Mouse (Mus musculus) heart, embryonic 11.5 days (tissue): Measurements from ENCODE around the gene Ptges2. TPM values are rescaled to one million over a fixed set of nuclear protein-coding genes. Genes with fewer than 3 reads are reported as not detected.
"Not testable (repeated sequence)": the region's sequence is repeated elsewhere in the genome, so short reads cannot be mapped to it uniquely, and the experiment has no call there.

Experiments used
- ATAC-seq: fragments of 200-750 bp; cut with Nextera tagmentation; replicated peaks from 2 replicates; pipeline ENCODE4 v1.8.0; 2017; ENCODE audit warnings: moderate library complexity; ENCODE audit not compliant: insufficient number of reproducible peaks, low FRiP score, low TSS enrichment
- H3K27ac ChIP-seq: fragments of 300-500 bp; sonication (generic); 2 replicates; pipeline ENCODE4 v1.5.1; 2014; ENCODE audit warnings: mild to moderate bottlenecking, low read depth, low read length
- H3K27me3 ChIP-seq: fragments of 300-500 bp; sonication (generic); 2 replicates; pipeline ENCODE4 v1.6.1; 2014; ENCODE audit warnings: mild to moderate bottlenecking, low read length, mixed read lengths; ENCODE audit not compliant: control insufficient read depth, insufficient read depth
- H3K36me3 ChIP-seq: fragments of 300-500 bp; sonication (generic); 2 replicates; pipeline ENCODE4 v1.6.1; 2014; ENCODE audit warnings: mild to moderate bottlenecking, low read length, moderate library complexity, mixed read lengths; ENCODE audit not compliant: control insufficient read depth, insufficient read depth
- H3K4me1 ChIP-seq: fragments of 300-500 bp; sonication (generic); 2 replicates; pipeline ENCODE4 v1.6.1; 2014; ENCODE audit warnings: low read length; ENCODE audit not compliant: control insufficient read depth, insufficient read depth
- H3K4me2 ChIP-seq: fragments of 300-500 bp; sonication (generic); 2 replicates; pipeline ENCODE4 v1.6.1; 2014; ENCODE audit warnings: mild to moderate bottlenecking, moderate library complexity
- H3K4me3 ChIP-seq: fragments of 300-500 bp; sonication (generic); 2 replicates; pipeline ENCODE4 v1.5.1; 2014; ENCODE audit warnings: low read depth, low read length
- H3K9ac ChIP-seq: fragments of 300-500 bp; sonication (generic); 2 replicates; pipeline ENCODE4 v1.6.1; 2014; ENCODE audit warnings: mild to moderate bottlenecking, low read depth, low read length, moderate library complexity
- H3K9me3 ChIP-seq: fragments of 300-500 bp; sonication (generic); replicated peaks from 2 replicates; pipeline ENCODE4 v1.6.1; 2016; ENCODE audit warnings: low read length; ENCODE audit not compliant: control insufficient read depth
- WGBS: fragments of 180-500 bp; shearing (Covaris S2); extraction: QIAGEN DNeasy Blood & Tissue Kit; methylation state at CpG from one replicate; pipeline ENCODE4 v1.1.7; 2014; ENCODE audit not compliant: insufficient replicate concordance; 5-methylcytosine and 5-hydroxymethylcytosine counted together
- polyA plus RNA-seq: library from polyadenylated mRNA; unstranded; fragments of >200 nt; fragmentation: Nextera tagmentation; extraction: Ambion mirVana; gene quantifications from 2 replicates; pipeline ENCODE4 v1.2.1, GENCODE M21; 2014

Ptges2 gene
- polyA plus RNA-seq, 1 experiment from 2014 or later = 32.7 TPM

GRCm38 (mm10) chr2:32353836-32354235 lies 41.9 kb upstream of the Ptges2 start:
- 48% methylated on average over 6 of the region's 6 CpGs for WGBS
- no peak for ATAC-seq
- Histone ChIP-seq H3K4me1 (peaks cover 24% of the 10 kb centered on the region), H3K9me3 (no peaks in the 10 kb centered on the region), H3K9ac (no peak overlapping the region), H3K27ac (no peak overlapping the region), H3K4me2 (peak overlapping the region; percentile 99; the same call in 1 of the 2 replicates), H3K36me3 (no peaks in the 10 kb centered on the region), H3K27me3 (peaks cover 21% of the 10 kb centered on the region), H3K4me3 (no peak overlapping the region)

- Histone ChIP-seq H3K27me3 (peaks cover 21% of the 10 kb centered on the region), H3K4me2 (no peak overlapping the region), H3K9ac (no peak overlapping the region), H3K9me3 (no peaks in the 10 kb centered on the region), H3K27ac (no peak overlapping the region), H3K36me3 (no peaks in the 10 kb centered on the region), H3K4me3 (no peak overlapping the region), H3K4me1 (peaks cover 24% of the 10 kb centered on the region)
- no peak for ATAC-seq
- 77% methylated on average over 3 of the region's 3 CpGs for WGBS
Measured at GRCm38 (mm10) chr2:32354336-32354895, 41.3 kb upstream of the Ptges2 start.

GRCm38 (mm10) chr2:32356216-32356615 lies 39.5 kb upstream of the Ptges2 start:
- Histone ChIP-seq H3K36me3 (no peaks in the 10 kb centered on the region), H3K9ac (no peak overlapping the region), H3K4me1 (peaks cover 24% of the 10 kb centered on the region), H3K4me2 (no peak overlapping the region), H3K4me3 (no peak overlapping the region), H3K9me3 (no peaks in the 10 kb centered on the region), H3K27ac (no peak overlapping the region), H3K27me3 (peaks cover 14% of the 10 kb centered on the region; the same call in 1 of the 2 replicates)
- ATAC-seq = no peak
- 65% methylated on average over 10 of the region's 10 CpGs for WGBS

DNA sequence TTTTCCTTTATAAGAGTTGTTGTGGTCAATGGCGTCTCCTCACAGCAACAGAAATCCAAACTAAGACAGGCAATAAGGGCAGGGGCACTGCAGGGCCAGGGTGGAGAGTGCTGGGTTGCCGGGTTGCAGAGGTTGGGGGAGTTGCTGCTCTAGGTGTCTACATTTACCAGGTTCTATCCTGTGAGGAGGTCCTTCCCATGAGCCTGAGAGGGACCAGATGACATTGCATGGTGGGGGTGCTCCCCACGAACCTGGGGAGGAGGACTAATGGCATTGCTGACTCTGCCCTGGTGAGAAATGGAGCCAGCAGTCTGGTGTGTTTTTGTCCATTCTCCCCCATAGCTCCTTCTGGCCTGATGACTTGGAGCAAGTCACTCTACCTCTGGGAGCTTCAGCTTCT lies 38.0 kb upstream of the Ptges2 start:
- Histone ChIP-seq H3K4me1 (peaks cover 16% of the 10 kb centered on the region), H3K4me3 (no peak overlapping the region), H3K9ac (no peak overlapping the region), H3K9me3 (no peaks in the 10 kb centered on the region), H3K36me3 (no peaks in the 10 kb centered on the region), H3K27me3 (peaks cover under 1% of the 10 kb centered on the region; the same call in 1 of the 2 replicates), H3K27ac (no peak overlapping the region), H3K4me2 (no peak overlapping the region)
- ATAC-seq = no peak
- WGBS = 71% methylated on average over 3 of the region's 3 CpGs

DNA sequence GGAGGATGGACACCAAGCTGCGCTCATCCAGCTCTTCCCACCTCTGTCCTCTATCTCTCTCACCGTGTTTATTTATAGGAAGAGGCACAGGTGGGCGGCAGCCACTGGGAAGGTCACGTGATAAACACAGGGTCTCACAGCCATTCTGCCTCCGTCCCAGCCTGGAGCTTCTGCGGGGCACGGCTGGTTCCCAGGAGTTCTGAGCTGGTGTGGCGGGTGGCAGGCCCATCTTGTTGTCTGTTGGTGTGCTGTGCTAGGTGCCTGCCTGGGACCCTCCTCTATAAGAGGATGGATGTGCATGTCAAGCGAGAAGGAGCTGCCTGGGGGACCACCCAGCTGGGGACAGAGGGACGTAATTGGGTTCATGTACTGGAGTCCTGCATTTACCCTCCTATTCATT lies 37.3 kb upstream of the Ptges2 start:
- H3K27ac ChIP-seq = no peak overlapping the region
- no peaks in the 10 kb centered on the region for H3K9me3 ChIP-seq
- no peaks in the 10 kb centered on the region for H3K36me3 ChIP-seq
- H3K9ac ChIP-seq = no peak overlapping the region
- H3K27me3 ChIP-seq = no peaks in the 10 kb centered on the region
- no peak overlapping the region for H3K4me2 ChIP-seq
- 47% methylated on average over 10 of the region's 10 CpGs for WGBS
- peaks cover 13% of the 10 kb centered on the region for H3K4me1 ChIP-seq
- no peak overlapping the region for H3K4me3 ChIP-seq
- ATAC-seq = no peak

- H3K4me1 ChIP-seq = peaks cover 6% of the 10 kb centered on the region; the same call in 1 of the 2 replicates
- 0 out of 2 replicates have a peak, but pooled peaks have one; percentile 13 for ATAC-seq
- H3K27ac ChIP-seq = no peak overlapping the region
- peak overlapping the region; percentile 43 for H3K4me3 ChIP-seq
- H3K9me3 ChIP-seq = no peaks in the 10 kb centered on the region
- no peaks in the 10 kb centered on the region for H3K27me3 ChIP-seq
- 8% methylated on average over 14 of the region's 14 CpGs for WGBS
- no peak overlapping the region for H3K9ac ChIP-seq
- 0 out of 2 replicates have a peak, but pooled peaks cover 2% of the 10 kb centered on the region for H3K36me3 ChIP-seq
- peak overlapping the region; percentile 79 for H3K4me2 ChIP-seq
Measured at GRCm38 (mm10) chr2:32360741-32361140, 35.0 kb upstream of the Ptges2 start.

GRCm38 (mm10) chr2:32361437-32361836 lies 34.3 kb upstream of the Ptges2 start:
- Histone ChIP-seq H3K4me3 (peak overlapping the region; percentile 43), H3K9ac (peak overlapping the region; percentile 44; the same call in 1 of the 2 replicates)
- ATAC-seq = peak; percentile 66

GRCm38 (mm10) chr2:32362274-32362673 lies 33.4 kb upstream of the Ptges2 start:
- H3K36me3 ChIP-seq, H3K9me3 ChIP-seq, H3K27me3 ChIP-seq, ATAC-seq, H3K4me1 ChIP-seq, H3K27ac ChIP-seq: not testable (repeated sequence)
- H3K4me2 ChIP-seq = peak overlapping the region; percentile 87
- 37% methylated on average over 5 of the region's 5 CpGs for WGBS
- peak overlapping the region; percentile 87 for H3K4me3 ChIP-seq
- H3K9ac ChIP-seq = peak overlapping the region; percentile 88; the same call in 1 of the 2 replicates

More at GRCm38 (mm10) chr2:32361437-32361836, 34.3 kb upstream of the Ptges2 start:
- peaks cover 2% of the 10 kb centered on the region; the same call in 1 of the 2 replicates for H3K36me3 ChIP-seq
- WGBS = 1% methylated on average over 24 of the region's 24 CpGs
- peak overlapping the region; percentile 79 for H3K4me2 ChIP-seq
- H3K27ac ChIP-seq = no peak overlapping the region
- H3K9me3 ChIP-seq = no peaks in the 10 kb centered on the region
- no peaks in the 10 kb centered on the region for H3K27me3 ChIP-seq
- peaks cover 6% of the 10 kb centered on the region; the same call in 1 of the 2 replicates for H3K4me1 ChIP-seq
